Mouse (Mus musculus) retina, postnatal 1 day (tissue): ENCODE data around the gene Defa33.
"Not testable (repeated sequence)": the region's sequence is repeated elsewhere in the genome, so short reads cannot be mapped to it uniquely, and the experiment has no call there.

Experiments used
- DNase-seq: peaks from one replicate; pipeline ENCODE4 v3.0.0-alpha.2; 2012

Gene Defa33

GRCm38 (mm10) chr8:21391511-21391910, at the start of gene Defa33:
Gene Defa33, plus strand, starts transcription at chr8:21391811.
- not testable (repeated sequence) for DNase-seq

GRCm38 (mm10) chr8:21378215-21378614, 13.4 kb upstream of the Defa33 start, which contains the start of gene Defa2:
Gene Defa2, plus strand, starts transcription at chr8:21378515.
- DNase-seq, result not testable (repeated sequence)

GRCm38 (mm10) chr8:21427111-21427510, 35.5 kb downstream of the Defa33 start, which contains the start of gene Defa36:
Gene Defa36, plus strand, starts transcription at chr8:21427411.
- not testable (repeated sequence) for DNase-seq
